Mouse (Mus musculus): ENCODE measurements around the gene Fam126a.

Gene Fam126a

GRCm38 (mm10) chr5:24030579-24030969 lies at the start of gene Fam126a:
TSS of gene Fam126a (minus strand) at chr5:24030690.
- DNase-seq: peak; percentile 91

DNA sequence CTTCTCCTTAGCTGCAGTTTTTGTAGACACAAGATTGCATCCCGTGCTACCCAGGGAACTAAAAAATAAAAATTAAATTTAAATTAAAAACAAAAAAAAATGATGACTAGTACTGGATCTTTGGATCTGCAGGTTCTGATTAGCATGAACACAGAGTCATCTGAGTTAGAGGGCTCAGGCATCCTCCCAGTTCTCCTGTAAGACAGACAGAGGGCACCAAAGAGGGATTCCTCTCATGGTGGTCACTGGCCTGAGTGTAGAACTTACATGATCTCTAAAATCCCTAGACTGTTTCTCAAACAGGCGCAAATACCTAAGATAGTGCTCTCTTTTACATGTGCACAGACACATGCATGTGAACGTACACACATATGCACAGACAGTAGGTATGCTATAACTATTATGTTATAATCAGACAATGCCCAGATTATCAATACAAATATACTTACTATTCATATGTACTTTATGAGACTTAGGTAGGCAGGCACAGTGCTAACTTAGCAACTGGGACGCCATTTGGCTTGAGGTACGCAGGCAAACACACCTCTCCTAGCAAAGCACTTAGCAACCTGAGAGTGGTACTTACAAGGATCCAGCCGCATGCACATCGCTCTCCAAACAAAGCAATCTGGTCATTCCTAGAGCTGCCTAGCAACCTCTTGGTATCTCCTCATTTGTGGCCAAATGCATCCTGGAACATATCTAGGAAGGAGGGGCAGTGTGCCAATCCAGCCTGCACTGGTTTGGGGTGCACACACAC lies 48.1 kb upstream of the Fam126a start:
- DNase-seq: no peak

DNA sequence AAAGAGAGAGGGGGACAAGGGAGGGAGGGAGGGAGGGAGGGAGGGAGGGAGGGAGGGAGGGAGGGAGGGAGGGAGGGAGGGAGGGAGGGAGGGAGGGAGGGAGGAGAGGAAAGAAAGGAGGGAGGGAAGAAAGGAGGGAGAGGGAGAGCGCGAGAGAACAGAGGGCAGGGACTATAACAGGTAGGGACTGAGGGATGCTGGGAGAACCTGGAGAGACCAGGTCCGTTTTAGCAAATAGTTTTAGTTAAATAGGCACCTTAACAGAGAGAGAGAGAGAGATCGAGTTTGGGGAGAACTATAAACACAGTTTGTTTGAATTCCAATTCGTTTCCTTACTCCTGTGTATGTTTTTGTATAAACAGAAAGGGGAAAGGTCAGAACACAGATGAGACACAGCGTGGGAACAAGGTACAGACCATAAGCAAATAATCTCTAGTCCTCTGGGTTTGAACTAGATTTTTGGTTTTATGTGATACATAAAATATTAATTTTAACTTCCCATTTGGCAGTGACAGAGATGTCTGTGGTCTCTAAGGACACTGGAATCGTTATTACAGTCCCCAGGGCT lies 47.3 kb upstream of the Fam126a start:
- no peak for DNase-seq

- peak; percentile 48 for DNase-seq
Measured at GRCm38 (mm10) chr5:24076986-24077718, 46.7 kb upstream of the Fam126a start.

DNA sequence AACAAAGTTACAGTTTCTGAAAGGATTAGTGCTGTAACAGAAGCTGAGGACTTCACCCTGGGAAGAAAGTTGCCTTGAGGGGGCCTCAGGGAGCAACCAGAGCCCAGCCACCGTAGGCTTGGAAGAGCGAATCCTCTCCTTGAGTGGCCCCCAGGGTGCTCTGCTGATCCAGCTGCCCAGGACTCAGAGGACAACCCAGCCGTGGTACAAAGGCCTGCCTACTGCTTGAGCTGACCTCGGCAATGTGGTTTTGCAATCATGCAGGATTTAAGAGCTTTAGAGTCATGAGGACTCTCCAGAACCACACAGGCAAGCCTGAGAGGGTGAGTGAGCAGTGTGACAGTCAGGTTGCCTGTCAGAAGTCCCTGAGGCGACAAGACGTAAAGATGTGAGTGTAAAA lies 41.5 kb upstream of the Fam126a start:
- no peak for DNase-seq

- no peak for DNase-seq
Measured at GRCm38 (mm10) chr5:24068955-24069354, 38.5 kb upstream of the Fam126a start.

- no peak for DNase-seq
Measured at GRCm38 (mm10) chr5:24063545-24063944, 33.1 kb upstream of the Fam126a start.

DNA sequence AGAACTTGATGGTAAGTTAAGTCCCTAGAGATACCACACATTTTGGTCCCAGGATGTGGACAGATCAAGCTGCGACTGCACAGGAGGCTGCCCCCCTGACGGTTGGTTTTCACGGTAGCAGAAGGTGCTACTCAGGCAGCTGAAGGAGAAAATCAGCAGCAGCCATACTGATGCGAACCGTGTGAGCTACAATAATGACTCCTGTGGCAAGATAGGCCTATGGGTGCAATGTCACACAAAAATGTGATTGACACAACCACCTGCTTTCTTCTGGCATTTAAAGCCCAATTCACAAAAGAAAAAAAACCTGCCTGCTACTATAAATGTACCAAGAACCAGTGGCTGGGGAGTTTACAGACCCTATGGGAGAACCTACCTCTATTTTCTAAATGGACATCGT lies 32.5 kb upstream of the Fam126a start:
- DNase-seq: no peak

GRCm38 (mm10) chr5:24060949-24061348 lies 30.5 kb upstream of the Fam126a start:
- DNase-seq: no peak

DNA sequence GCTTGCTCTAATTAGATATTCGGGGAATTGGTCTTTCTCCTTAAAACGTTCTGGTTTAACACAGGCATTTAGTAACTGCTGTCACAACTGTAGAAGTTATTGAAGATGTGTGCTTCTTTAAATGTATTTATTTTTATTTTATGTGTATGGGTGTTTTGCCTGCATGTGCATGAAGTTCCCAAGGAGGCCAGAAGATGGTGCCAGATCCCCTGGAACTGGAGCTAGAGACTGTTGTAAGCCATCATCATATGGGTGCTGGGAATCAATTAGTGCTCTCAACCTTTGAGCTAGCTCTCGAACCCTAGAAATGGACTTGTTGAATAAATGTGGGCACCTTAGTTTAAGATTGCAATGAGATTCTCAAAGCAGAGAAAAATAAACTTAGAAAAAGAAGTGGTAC lies 27.1 kb upstream of the Fam126a start:
- no peak for DNase-seq

GRCm38 (mm10) chr5:24056865-24057264 lies 26.4 kb upstream of the Fam126a start:
- DNase-seq: no peak

DNA sequence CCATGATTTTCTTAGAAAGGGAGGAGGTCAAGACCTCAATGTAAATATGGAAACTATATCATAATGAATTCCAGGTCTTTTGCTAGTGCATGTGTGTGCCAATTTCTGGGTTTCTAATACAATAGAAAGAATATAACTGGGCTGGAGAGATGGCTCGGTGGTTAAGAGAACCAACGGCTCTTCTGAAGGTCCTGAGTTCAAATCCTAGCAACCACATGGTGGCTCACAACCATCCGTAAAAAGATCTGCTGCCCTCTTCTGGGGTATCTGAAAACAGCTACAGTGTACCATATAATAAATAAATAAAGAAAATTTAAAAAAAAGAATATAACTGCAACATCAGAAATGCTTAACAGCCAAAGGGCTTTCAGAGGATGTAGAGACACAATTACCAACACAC lies 23.9 kb upstream of the Fam126a start:
- DNase-seq: no peak

DNA sequence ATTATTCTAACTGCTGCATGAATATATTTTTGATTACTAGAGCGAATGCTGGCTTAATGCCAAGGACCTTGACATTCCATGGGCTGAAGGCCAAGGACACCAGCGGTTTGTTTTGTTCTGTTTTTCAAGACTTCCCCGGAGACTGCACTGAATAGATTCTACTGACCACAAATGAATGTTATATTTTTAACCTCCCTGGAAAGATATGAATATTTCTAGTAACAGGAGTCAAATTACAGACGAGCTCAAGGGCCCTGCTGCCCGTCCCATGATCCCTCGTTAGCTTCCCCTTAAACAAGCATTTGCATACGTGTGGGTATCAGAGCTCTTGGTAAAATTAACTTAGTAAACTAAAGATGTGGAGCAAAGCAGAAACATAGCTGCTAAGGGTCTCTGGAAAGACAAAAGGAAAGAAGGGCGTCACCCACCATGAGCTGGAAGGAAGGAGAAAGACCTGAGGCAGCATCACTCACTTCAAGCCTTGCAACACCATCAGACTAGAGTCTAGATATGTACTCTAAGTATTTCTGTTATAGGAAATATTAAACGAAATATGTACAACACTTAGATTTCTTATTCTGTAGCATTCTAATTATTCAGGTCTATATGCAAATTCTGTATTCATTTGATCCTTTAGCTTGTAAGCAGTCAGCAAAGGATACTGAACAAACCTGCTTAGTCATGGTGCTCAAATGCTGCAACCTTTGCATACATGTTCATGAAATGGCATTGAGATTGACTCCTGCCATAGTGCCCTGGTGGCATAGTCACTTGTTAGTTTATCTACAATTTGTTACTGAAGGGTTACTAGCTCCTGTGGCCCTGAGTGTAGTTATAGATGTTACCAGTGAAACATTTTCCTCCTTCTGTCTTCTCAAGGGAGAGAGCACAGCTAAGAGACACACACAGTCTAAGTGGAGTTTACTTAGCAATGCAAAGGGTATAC lies 23.0 kb upstream of the Fam126a start:
- DNase-seq: no peak

GRCm38 (mm10) chr5:24051755-24052675 lies 21.5 kb upstream of the Fam126a start:
- no peak for DNase-seq

DNA sequence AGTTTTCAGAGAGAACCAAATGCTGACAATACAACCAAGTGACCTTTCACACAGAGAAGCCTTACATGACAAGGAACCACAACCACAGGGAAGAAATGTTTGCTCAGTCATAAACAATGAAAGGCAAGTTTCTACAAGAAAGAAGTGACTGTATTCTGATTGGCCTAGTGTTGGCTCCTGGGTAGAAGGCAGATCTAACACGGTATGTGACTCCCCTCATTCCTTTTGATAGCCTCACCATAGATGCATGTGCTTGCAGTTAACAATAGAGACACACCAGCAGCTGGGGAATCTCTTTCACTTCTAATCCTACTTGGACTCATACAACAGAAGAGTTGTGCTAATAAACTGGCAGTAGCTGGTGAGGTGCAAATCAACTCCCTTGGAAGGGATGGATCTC lies 17.3 kb upstream of the Fam126a start:
- DNase-seq: no peak

- no peak for DNase-seq
Measured at GRCm38 (mm10) chr5:24047001-24047400, 16.5 kb upstream of the Fam126a start.

DNA sequence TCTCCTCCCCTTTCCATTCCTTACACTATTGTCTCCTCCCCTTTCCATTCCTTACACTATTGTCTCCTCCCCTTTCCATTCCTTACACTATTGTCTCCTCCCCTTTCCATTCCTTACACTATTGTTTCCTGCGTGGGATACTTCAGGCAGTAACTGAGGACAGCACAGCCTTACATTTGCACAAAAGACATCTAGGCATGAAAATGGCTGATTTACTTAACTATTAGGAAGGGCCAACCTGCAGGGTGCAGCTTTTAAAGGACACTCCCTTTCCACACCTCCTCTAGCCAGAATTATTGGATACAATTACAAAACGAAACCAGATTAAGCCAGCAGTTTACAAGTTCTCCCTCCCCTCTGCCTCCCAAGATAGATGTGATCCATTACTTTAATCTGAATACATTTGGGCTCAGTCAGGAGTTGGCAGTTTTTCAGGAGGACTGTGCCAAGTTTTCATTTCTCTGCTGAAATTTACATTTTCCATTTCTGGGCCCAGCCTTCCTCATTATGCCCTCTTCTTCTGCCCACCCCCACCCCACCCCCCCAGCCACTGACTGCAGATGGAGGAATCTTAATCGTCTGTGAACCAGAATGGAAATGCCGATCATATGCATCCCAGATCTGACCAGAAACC lies 15.6 kb upstream of the Fam126a start:
- DNase-seq: peak; percentile 44

- DNase-seq: no peak
Measured at GRCm38 (mm10) chr5:24044387-24044786, 13.9 kb upstream of the Fam126a start.

DNA sequence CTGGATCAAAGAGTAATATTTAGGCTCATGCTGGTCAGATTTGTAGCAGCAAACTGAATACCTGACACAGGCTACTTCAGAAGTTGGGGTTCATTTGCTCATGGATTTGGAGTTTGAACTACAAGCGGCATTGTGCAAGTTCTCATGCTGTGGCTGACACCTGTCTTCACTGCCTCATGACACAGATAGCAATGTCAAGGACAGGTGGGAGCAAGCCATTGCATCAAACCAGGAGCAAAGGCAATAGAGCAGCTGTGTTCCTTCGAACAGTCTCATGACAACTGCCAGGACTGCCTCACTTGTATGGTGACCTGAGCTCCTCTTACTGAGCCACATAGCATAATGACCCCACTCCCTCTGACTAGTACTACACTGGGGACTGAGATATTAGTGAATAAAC lies 12.9 kb upstream of the Fam126a start:
- DNase-seq: no peak

- peak; percentile 14 for DNase-seq
Measured at GRCm38 (mm10) chr5:24041341-24041852, 10.9 kb upstream of the Fam126a start.

DNA sequence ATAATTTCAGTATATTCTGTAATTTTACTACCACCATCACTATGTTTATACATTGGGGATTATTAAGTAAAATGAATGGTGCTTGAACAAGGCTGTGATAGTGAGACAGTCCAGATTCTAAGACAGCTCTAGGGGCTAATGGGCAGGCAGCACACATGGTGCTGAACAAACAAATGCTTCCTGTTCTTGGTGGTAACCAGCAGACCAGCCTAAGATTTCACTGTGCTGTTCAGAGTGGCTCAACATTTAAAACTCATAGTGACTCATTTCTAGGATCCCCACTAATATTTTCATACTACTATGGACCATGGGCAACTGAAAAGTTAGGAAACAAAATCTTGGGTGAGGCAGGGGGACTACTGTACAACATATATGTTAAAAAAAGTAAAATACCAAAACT lies 10.1 kb upstream of the Fam126a start:
- no peak for DNase-seq
